Mouse (Mus musculus): ENCODE data around the gene Atpif1. TPM values are rescaled to one million over a fixed set of nuclear protein-coding genes. Genes with fewer than 3 reads are reported as not detected.
"Not testable (repeated sequence)": the region's sequence is repeated elsewhere in the genome, so short reads cannot be mapped to it uniquely, and the experiment has no call there.

Atpif1 gene
- total RNA-seq, 2 experiments from 2014 or later, result 326 to 345 TPM

DNA sequence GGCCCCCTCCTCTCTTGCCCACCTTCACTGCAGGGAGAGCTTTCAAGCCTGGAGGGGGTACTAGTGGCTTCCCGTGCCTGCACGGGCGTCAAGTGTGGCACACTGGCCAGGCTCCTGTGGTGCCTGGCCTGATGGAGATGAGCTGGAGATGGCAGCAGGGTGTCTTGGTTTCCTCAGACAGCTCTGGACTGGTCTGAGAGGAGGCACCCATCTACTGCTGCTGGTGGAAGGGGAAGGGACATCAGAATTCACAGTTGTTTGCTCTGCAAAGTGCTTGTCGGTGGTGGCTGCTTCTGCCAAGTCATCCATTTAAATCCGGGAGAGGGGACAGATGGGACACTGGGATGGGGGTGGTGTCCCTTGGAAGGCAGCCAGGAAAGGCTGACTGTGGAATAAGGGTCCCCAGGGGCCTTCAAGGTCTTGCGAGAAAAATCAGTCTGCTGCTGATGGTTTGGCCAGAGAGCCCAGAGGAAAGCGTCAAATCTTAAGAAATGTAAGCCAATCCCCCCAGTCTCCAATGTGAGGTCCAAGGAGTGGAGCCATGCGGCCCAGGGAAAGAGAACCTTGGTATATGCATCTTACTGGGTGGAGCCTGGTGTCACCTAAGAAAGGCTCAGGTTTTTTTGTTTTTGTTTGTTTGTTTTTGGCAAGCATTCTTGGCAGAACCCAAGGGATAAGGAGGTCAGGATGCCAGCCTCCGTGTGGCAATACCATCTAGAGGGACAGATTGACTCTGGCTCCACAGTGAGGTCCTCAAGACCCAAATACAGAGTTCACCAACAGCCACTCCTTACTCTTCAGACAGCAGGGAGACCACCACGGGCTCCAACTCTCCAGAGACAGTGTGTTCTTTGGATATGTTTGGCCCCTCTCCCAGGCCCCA, 41.0 kb downstream of the Atpif1 start:
- DNase-seq, result peak; percentile 43 to 61

- peak; percentile 33 to 51 for DNase-seq
Observed at GRCm38 (mm10) chr4:132491748-132492147, 41.7 kb downstream of the Atpif1 start.

- no peak for DNase-seq
Observed at GRCm38 (mm10) chr4:132491057-132491456, 42.4 kb downstream of the Atpif1 start.

DNA sequence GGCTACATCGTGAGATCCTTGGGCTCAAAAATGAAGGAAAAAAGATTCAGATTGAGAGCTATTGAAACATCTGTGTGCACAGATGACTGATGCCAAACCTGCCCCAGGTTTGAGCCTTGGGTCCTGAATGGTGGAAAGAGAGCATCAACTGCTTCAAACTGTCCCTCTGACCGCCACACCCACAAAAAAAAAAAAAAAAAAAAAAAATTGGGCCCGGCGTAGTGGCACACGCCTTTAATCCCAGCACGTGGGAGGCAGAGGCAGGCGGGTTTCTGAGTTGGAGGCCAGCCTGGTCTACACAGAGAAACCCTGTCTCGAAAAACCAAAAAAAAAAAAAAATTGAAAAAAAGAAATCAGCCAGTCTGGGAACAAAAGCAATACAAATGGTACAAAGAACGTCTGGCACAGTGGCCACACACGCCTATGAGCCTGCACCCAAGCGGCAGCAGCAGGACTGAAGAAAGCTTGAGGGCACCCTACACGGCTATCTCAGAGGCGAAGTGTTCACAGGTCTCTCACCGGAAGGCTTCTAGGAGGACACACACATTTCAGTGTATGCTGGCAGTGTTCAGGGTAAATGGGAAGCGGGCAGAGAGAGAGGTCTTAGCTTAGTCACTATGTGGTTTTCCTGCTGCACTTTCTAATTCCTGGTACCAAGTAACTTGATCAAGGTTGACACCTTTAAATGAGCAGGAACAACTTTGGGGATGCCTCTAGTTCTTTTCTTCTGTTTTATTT, 43.0 kb downstream of the Atpif1 start:
- no peak for DNase-seq

DNA sequence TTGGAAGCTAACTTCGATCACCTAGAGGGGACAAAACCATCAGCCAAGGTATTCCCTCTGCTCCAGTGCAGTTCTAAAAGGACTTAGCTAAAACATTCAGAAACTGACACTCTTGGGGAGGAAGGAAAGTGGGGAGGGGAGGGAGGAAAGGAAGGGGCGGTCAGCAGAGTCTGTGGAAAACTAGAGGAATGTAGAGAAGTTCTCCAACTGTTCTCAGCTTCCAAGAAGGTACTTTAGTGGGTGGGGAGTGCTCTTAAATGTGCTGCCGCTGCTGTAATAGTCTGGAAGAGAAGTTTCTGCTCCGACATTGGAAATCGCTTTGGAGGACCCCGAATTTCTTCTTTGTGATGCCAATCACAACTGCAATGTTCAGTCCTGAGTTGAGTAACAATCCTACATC, 44.5 kb downstream of the Atpif1 start:
- no peak for DNase-seq

DNA sequence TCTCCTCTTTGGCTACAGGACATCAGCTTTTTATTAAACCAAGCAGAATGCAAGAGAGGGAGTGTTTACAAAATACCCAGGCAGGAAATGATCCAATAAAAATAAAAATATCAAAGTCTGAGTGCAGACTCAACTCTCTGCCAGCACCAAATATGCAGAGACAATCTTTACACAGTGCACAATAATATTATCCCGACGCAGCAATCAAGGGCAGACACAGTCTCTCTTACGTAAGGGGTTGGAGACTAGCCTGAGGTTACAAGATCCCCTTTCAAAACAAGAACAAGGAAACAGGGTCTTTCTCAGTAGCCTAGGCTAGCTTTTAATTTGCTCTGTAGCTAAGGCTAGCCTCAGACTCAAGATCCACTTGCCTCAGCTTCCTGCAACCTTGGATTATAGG, 44.9 kb downstream of the Atpif1 start:
- peak in 1 of 2 experiments; percentile 13 for DNase-seq

DNA sequence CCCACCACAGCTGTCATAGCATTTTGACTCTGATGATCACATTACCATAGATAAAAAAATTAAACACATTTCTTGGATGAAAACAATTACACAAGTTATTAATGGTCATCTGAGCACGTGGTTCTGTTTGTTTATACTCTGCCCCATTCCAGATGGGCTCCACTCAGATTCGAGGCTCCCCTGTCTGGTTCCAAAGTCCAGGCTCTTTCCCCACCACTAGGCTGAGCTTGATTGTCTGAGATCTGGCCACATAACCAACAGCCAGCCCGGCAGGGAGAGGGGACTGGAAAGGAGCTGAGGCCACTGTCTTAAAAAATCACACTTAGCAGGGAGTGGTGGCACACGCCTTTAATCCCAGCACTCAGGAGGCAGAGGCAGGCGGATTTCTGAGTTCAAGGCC, 48.6 kb downstream of the Atpif1 start:
- no peak for DNase-seq

GRCm38 (mm10) chr4:132484231-132484630, 49.2 kb downstream of the Atpif1 start:
- DNase-seq, result no peak

GRCm38 (mm10) chr4:132482956-132483608, 50.4 kb downstream of the Atpif1 start:
- DNase-seq, result peak in 1 of 2 experiments; percentile 15

DNA sequence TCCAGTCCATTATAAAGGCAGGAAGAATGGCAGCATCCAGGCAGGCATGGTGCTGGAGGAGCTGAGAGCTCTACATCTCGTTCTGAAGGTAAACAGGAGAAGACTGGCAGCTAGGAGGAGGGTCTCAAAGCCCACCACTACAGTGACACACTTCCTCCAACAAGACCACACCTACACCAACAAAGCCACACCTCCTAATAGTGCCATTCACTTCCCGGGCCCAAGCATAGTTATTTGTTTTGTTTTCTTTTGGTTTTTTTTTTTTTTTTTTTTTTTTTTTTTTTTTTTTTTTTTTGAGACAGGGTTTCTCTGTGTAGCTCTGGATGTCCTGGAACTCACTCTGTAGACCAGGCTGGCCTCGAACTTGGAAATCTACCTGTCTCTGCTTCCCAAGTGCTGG, 51.4 kb downstream of the Atpif1 start:
- not testable (repeated sequence) for DNase-seq

Other genes starting within 250 kb of the Atpif1 start
- 1 to 10 TPM in 1 of 2 experiments, under 1 TPM in 1; 0.84 to 1.2 TPM for gene Rab42, start 230.3 kb downstream of the Atpif1 start, total RNA-seq (2021)
- gene Trnau1ap, start 204.1 kb downstream of the Atpif1 start, total RNA-seq (2021), result 10 to 100 TPM; 20.3 to 22.3 TPM
- 1 to 10 TPM; 6.4 to 7.5 TPM for gene Rcc1, start 180.1 kb downstream of the Atpif1 start, total RNA-seq (2021)
- 10 to 100 TPM; 17.6 to 20.1 TPM for gene Phactr4, start 111.2 kb downstream of the Atpif1 start, total RNA-seq (2021)
- gene Med18, start 69.7 kb downstream of the Atpif1 start, total RNA-seq (2021), result 1 to 10 TPM; 4.1 to 4.5 TPM
- 1 to 10 TPM; 2.8 TPM for gene Sesn2, start 23.2 kb downstream of the Atpif1 start, total RNA-seq (2021)
- 10 to 100 TPM; 51.0 to 52.9 TPM for gene Dnajc8, start 1.9 kb upstream of the Atpif1 start, total RNA-seq (2021)
- gene Ptafr, start 30.4 kb upstream of the Atpif1 start, total RNA-seq (2021), result 1 to 10 TPM; 1.3 to 1.5 TPM
- 10 to 100 TPM; 32.5 to 33.9 TPM for gene Eya3, start 105.3 kb upstream of the Atpif1 start, total RNA-seq (2021)
- gene Xkr8, start 198.9 kb upstream of the Atpif1 start, total RNA-seq (2021), result 1 to 10 TPM; 1.7 to 2.0 TPM
- gene Smpdl3b, start 223.6 kb upstream of the Atpif1 start, total RNA-seq (2021), result under 1 TPM; 0.51 to 0.79 TPM
- 10 to 100 TPM; 11.8 to 14.1 TPM for gene Rpa2, start 234.7 kb upstream of the Atpif1 start, total RNA-seq (2021)